Mouse (Mus musculus): ENCODE data around the gene Dpagt1. TPM values are rescaled to one million over a fixed set of nuclear protein-coding genes. Genes with fewer than 3 reads are reported as not detected.
"Not testable (repeated sequence)": the region's sequence is repeated elsewhere in the genome, so short reads cannot be mapped to it uniquely, and the experiment has no call there.

Dpagt1 gene
- polyA plus RNA-seq, 1 experiment from 2014 or later = 39.3 TPM

DNA sequence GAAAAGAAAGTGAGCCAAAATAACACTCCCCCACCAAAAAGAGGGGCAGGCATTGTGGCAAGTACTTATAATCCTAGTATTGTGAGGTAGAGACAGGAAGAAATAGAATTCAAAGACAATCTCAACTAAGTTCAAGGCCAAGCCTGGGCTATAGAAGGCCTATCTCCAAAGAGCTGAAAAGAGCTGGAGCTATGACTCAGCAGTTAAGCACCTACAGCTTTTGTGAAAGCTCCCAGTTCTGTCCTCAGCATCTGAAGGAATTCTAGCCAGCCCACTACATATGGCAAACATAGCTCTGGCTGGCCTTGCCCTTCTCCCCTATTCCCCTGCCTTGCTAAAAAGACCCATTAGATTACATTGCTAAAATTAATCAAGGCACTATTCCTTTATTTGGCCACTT lies 47.6 kb downstream of the Dpagt1 start:
- Histone ChIP-seq H3K36me3 (replicated peaks) (no peaks in the 10 kb centered on the region), H3K27ac (no peak overlapping the region), H3K9me3 (no peaks in the 10 kb centered on the region), H3K4me1 (peaks cover 2% of the 10 kb centered on the region), H3K27me3 (no peaks in the 10 kb centered on the region), H3K4me3 (replicated peaks) (no peak overlapping the region), H3K9ac (no peak overlapping the region), H3K4me2 (no peak overlapping the region)
- no peak for ATAC-seq (ENCODE audit: low FRiP score)

GRCm38 (mm10) chr9:44376141-44376540 lies 50.3 kb downstream of the Dpagt1 start:
- no peak overlapping the region for H3K9ac ChIP-seq
- 93% methylated on average over 6 of the region's 6 CpGs for WGBS

GRCm38 (mm10) chr9:44377335-44377734 lies 51.5 kb downstream of the Dpagt1 start:
- WGBS = 85% methylated on average over 2 of the region's 2 CpGs
- not testable (repeated sequence) for H3K4me2 ChIP-seq; H3K27me3 ChIP-seq; H3K9me3 ChIP-seq; H3K27ac ChIP-seq; H3K4me3 ChIP-seq (replicated peaks); ATAC-seq (ENCODE audit: low FRiP score); H3K9ac ChIP-seq
- Histone ChIP-seq H3K4me1 (peaks cover 17% of the 10 kb centered on the region), H3K36me3 (replicated peaks) (peaks cover 12% of the 10 kb centered on the region)

More at GRCm38 (mm10) chr9:44376141-44376540, 50.3 kb downstream of the Dpagt1 start:
- no peak overlapping the region for H3K4me3 ChIP-seq (replicated peaks)
- H3K4me1 ChIP-seq = peaks cover 17% of the 10 kb centered on the region
- no peaks in the 10 kb centered on the region for H3K27me3 ChIP-seq
- H3K27ac ChIP-seq = no peak overlapping the region
- H3K4me2 ChIP-seq = no peak overlapping the region
- H3K9me3 ChIP-seq = no peaks in the 10 kb centered on the region
- no peak for ATAC-seq (ENCODE audit: low FRiP score)
- peaks cover under 1% of the 10 kb centered on the region; the same call in 1 of the 2 replicates for H3K36me3 ChIP-seq (replicated peaks)

- peaks cover 21% of the 10 kb centered on the region for H3K36me3 ChIP-seq (replicated peaks)
- no peaks in the 10 kb centered on the region for H3K27me3 ChIP-seq
- H3K4me2 ChIP-seq = peak overlapping the region; percentile 97
- H3K4me3 ChIP-seq (replicated peaks) = peak overlapping the region; percentile 90
- 93% methylated on average over 5 of the region's 5 CpGs for WGBS
- ATAC-seq (ENCODE audit: low FRiP score) = no peak
- no peaks in the 10 kb centered on the region for H3K9me3 ChIP-seq
- H3K27ac ChIP-seq = peak overlapping the region; percentile 85; the same call in 1 of the 2 replicates
- peaks cover 17% of the 10 kb centered on the region for H3K4me1 ChIP-seq
- peak overlapping the region; percentile 60 for H3K9ac ChIP-seq
Observed at GRCm38 (mm10) chr9:44378153-44378730, 52.4 kb downstream of the Dpagt1 start.

DNA sequence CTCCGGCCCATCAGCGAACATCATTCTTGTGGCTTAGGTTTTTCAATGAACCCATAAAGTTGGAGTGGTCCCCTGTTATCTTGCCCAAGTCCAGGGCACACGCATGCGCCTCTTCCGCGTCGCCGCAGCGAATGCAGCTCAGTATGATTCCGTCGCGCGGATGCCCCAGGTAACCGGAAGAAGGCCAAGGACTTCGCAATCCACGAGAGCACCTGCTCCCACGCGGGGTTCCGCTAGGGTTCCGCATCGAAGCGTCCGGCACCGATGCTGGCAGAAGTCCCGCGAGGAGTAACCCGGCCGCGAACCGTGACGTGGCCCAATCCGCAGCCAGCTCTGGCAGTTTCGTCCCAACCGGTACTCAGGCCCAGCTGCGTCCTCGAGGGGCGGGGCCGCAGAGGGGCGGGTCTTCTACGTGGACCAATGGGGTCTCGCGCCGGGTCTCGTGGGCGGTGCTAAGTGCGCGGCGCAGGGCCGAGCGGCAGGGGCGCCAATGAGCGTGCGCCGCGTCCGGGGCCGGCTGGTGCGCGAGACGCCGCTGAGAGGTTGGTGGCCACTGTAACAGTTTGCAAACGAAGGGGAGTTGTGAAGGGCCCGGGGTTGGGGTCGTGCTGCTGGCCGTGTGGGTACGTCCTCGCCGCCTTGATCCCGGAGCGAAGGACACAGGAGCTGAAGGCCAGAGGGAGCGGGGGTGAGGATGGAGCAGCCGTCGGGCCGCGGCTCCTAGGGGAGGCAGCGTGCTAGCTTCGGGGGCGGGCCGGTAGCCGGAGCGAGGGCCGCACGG lies 53.4 kb downstream of the Dpagt1 start, which contains the start of gene Hyou1:
Gene Hyou1 (plus strand): TSS at position 437 of the 781 bp plus-strand sequence.
- Histone ChIP-seq H3K4me1 (peaks cover 17% of the 10 kb centered on the region), H3K27me3 (no peaks in the 10 kb centered on the region), H3K4me2 (peak within 1 kb of the TSS; percentile 97), H3K36me3 (replicated peaks) (peaks cover 31% of the 10 kb centered on the region), H3K9ac (peak within 1 kb of the TSS; percentile 92), H3K4me3 (replicated peaks) (peak within 1 kb of the TSS; percentile 90), H3K9me3 (no peaks in the 10 kb centered on the region), H3K27ac (peak within 1 kb of the TSS; percentile 85)
- WGBS = under 1% methylated on average over 82 of the region's 83 CpGs
- peak; percentile 99 for ATAC-seq (ENCODE audit: low FRiP score)

GRCm38 (mm10) chr9:44379862-44380261 lies 54.0 kb downstream of the Dpagt1 start:
- H3K4me3 ChIP-seq (replicated peaks) = peak overlapping the region; percentile 90
- 12% methylated on average over 15 of the region's 15 CpGs for WGBS
- H3K9me3 ChIP-seq = no peaks in the 10 kb centered on the region
- peak overlapping the region; percentile 97 for H3K4me2 ChIP-seq
- H3K27ac ChIP-seq = peak overlapping the region; percentile 80
- H3K36me3 ChIP-seq (replicated peaks) = peaks cover 38% of the 10 kb centered on the region
- peak overlapping the region; percentile 92 for H3K9ac ChIP-seq
- H3K4me1 ChIP-seq = peaks cover 17% of the 10 kb centered on the region
- ATAC-seq (ENCODE audit: low FRiP score) = peak; percentile 15
- H3K27me3 ChIP-seq = no peaks in the 10 kb centered on the region

Small RNA genes within 50 kb of the gene (microRNA-seq; reads per million reads assigned to microRNA genes)
- not detected for gene Gm44335

Other genes with a start within 250 kb of the Dpagt1 start
- 0.27 and 0.33 TPM in 2 replicates for gene Mfrp, start 224.3 kb upstream of the Dpagt1 start, polyA plus RNA-seq (2016; fragmentation: Nextera tagmentation; extraction: Ambion mirVana)
- 0.58 and 0.73 TPM in 2 replicates for gene C1qtnf5, start 218.8 kb upstream of the Dpagt1 start, polyA plus RNA-seq (2016; fragmentation: Nextera tagmentation; extraction: Ambion mirVana)
- 0.14 and 0.36 TPM in 2 replicates for gene Gm49380, start 212.5 kb upstream of the Dpagt1 start, polyA plus RNA-seq (2016; fragmentation: Nextera tagmentation; extraction: Ambion mirVana)
- gene Rnf26, start 212.5 kb upstream of the Dpagt1 start, polyA plus RNA-seq (2016; fragmentation: Nextera tagmentation; extraction: Ambion mirVana) = 69.6 and 69.9 TPM in 2 replicates
- 13.4 and 14.2 TPM in 2 replicates for gene Mcam, start 191.6 kb upstream of the Dpagt1 start, polyA plus RNA-seq (2016; fragmentation: Nextera tagmentation; extraction: Ambion mirVana)
- 28.7 and 34.3 TPM in 2 replicates for gene Cbl, start 92.0 kb upstream of the Dpagt1 start, polyA plus RNA-seq (2016; fragmentation: Nextera tagmentation; extraction: Ambion mirVana)
- gene Ccdc153, start 85.3 kb upstream of the Dpagt1 start, polyA plus RNA-seq (2016; fragmentation: Nextera tagmentation; extraction: Ambion mirVana) = not detected in 2 replicates
- gene Pdzd3, start 74.5 kb upstream of the Dpagt1 start, polyA plus RNA-seq (2016; fragmentation: Nextera tagmentation; extraction: Ambion mirVana) = 0.23 and 0.31 TPM in 2 replicates
- 4.6 and 5.2 TPM in 2 replicates for gene Nlrx1, start 57.4 kb upstream of the Dpagt1 start, polyA plus RNA-seq (2016; fragmentation: Nextera tagmentation; extraction: Ambion mirVana)
- 10.1 and 12.4 TPM in 2 replicates for gene Abcg4, start 37.4 kb upstream of the Dpagt1 start, polyA plus RNA-seq (2016; fragmentation: Nextera tagmentation; extraction: Ambion mirVana)
- gene Hinfp, start 20.3 kb upstream of the Dpagt1 start, polyA plus RNA-seq (2016; fragmentation: Nextera tagmentation; extraction: Ambion mirVana) = 34.6 and 35.5 TPM in 2 replicates
- gene C2cd2l, start 5.7 kb upstream of the Dpagt1 start, polyA plus RNA-seq (2016; fragmentation: Nextera tagmentation; extraction: Ambion mirVana) = 16.5 and 16.9 TPM in 2 replicates
- gene H2afx, start 8.7 kb downstream of the Dpagt1 start, polyA plus RNA-seq (2016; fragmentation: Nextera tagmentation; extraction: Ambion mirVana) = 477 and 482 TPM in 2 replicates
- 107 and 115 TPM in 2 replicates for gene Hmbs, start 18.2 kb downstream of the Dpagt1 start, polyA plus RNA-seq (2016; fragmentation: Nextera tagmentation; extraction: Ambion mirVana)
- 31.5 and 34.8 TPM in 2 replicates for gene Vps11, start 35.7 kb downstream of the Dpagt1 start, polyA plus RNA-seq (2016; fragmentation: Nextera tagmentation; extraction: Ambion mirVana)
- gene Hyou1, start 53.5 kb downstream of the Dpagt1 start, polyA plus RNA-seq (2016; fragmentation: Nextera tagmentation; extraction: Ambion mirVana) = 26.7 and 35.8 TPM in 2 replicates
- gene Slc37a4, start 70.8 kb downstream of the Dpagt1 start, polyA plus RNA-seq (2016; fragmentation: Nextera tagmentation; extraction: Ambion mirVana) = 23.4 and 23.6 TPM in 2 replicates
- gene Rps25, start 81.1 kb downstream of the Dpagt1 start, polyA plus RNA-seq (2016; fragmentation: Nextera tagmentation; extraction: Ambion mirVana) = 1,477 and 1,540 TPM in 2 replicates
- gene Trappc4, start 81.6 kb downstream of the Dpagt1 start, polyA plus RNA-seq (2016; fragmentation: Nextera tagmentation; extraction: Ambion mirVana) = 242 and 243 TPM in 2 replicates
- gene Ccdc84, start 92.5 kb downstream of the Dpagt1 start, polyA plus RNA-seq (2016; fragmentation: Nextera tagmentation; extraction: Ambion mirVana) = 30.3 and 32.2 TPM in 2 replicates
- gene Foxr1, start 115.1 kb downstream of the Dpagt1 start, polyA plus RNA-seq (2016; fragmentation: Nextera tagmentation; extraction: Ambion mirVana) = not detected in 2 replicates
- gene Upk2, start 129.0 kb downstream of the Dpagt1 start, polyA plus RNA-seq (2016; fragmentation: Nextera tagmentation; extraction: Ambion mirVana) = 0.29 TPM in 1 of 2 replicates, not detected in the other
- gene Bcl9l, start 156.8 kb downstream of the Dpagt1 start, polyA plus RNA-seq (2016; fragmentation: Nextera tagmentation; extraction: Ambion mirVana) = 10.6 and 10.7 TPM in 2 replicates
- gene Cxcr5, start 235.9 kb downstream of the Dpagt1 start, polyA plus RNA-seq (2016; fragmentation: Nextera tagmentation; extraction: Ambion mirVana) = 0.27 TPM in 1 of 2 replicates, not detected in the other

All from forebrain, embryonic 12.5 days (tissue).